Mouse (Mus musculus): ENCODE results near the gene Npc1l1. TPM values are rescaled to one million over a fixed set of nuclear protein-coding genes. Genes with fewer than 3 reads are reported as not detected.

Gene Npc1l1
- polyA plus RNA-seq, 1 experiment: 0.21 TPM

DNA sequence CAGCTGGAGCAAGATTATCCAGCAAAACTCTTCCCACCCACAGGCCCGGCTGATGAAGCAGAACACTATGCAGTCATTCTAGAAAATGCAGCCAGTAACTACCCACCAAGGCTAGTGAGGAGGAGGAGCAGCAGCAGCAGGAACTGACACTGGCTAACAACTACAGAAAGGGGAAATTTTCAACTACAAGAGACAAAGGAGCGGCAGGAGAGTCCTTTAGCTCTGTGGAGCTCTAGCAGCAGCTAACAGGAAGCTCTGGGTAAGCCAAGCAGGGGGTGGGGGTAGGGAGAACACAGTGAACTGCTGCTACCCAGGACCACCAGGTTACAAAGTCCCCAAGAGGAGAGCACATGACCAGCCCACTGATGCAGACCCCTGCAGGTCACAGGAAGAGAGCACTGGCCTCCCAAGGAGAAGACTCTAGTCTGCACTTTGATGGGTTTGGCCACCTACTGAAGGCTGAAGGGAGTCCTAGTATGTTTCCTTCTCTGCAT is 51.2 kb downstream of the Npc1l1 start:
- no peak for TF ChIP-seq POLR2A (IDR thresholded peaks at IDR 0.05; ENCODE audit: borderline replicate concordance, extremely low read depth, insufficient read depth, insufficient read length, poor library complexity, severe bottlenecking)
- no peak for TF ChIP-seq CTCF (IDR thresholded peaks at IDR 0.05; ENCODE audit: borderline replicate concordance, extremely low read depth, insufficient read depth, insufficient read length)
- no peak for DNase-seq (ENCODE audit: low read depth)

DNA sequence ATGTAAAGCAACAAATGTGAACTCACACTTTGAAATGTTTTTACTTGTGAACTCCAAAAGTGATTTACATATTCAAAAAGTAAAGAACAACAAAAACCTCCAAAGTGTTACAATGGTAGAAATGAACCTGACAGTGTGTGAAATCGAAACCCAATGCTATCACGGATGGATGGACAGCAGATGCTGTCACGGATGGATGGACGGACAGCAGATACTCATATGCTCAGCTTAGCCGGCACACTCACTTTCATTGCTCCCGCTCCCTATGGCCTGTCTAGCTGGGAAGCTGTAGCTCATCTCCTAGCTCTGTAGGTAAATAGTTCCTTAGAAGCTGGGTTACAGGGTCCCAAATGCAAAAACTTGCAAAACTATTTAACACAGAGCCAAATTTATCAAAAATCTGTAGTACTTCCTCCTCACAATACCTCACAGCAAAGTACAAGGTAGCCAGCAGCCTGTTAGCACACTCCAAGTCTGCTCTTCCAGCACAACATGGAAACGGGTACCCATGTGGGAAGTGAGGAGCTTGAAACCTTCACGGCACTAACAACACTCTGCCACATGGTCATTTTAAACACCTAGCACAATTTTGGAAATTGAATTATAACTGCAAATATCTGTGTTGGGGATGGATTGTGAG is 52.0 kb downstream of the Npc1l1 start:
- no peak for DNase-seq (ENCODE audit: low read depth)

DNA sequence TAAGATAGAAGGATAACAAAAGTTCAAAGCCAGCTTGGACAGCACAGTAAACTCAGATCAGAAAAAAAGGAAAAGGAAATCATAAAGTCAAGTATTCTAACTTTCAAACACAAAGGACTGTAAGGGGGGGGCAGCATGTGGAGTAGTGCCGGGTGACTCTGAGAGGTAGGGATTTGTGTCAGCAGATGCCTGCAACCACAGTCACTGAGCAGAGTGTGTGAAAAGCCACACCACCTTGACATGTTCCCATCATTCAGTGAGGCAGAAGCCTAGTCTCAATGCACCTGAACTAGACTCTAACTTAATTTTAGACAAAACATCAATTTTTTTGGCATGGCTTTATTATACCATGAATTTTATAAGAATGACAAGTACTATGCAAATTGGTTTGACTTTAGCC is 54.4 kb downstream of the Npc1l1 start:
- no peak for DNase-seq (ENCODE audit: low read depth)
- no peak for TF ChIP-seq POLR2A (IDR thresholded peaks at IDR 0.05; ENCODE audit: borderline replicate concordance, extremely low read depth, insufficient read depth, insufficient read length, poor library complexity, severe bottlenecking)
- no peak for TF ChIP-seq CTCF (IDR thresholded peaks at IDR 0.05; ENCODE audit: borderline replicate concordance, extremely low read depth, insufficient read depth, insufficient read length)

More for the DNA sequence above, 52.0 kb downstream of the Npc1l1 start:
- TF ChIP-seq POLR2A (IDR thresholded peaks at IDR 0.05; ENCODE audit: borderline replicate concordance, extremely low read depth, insufficient read depth, insufficient read length, poor library complexity, severe bottlenecking): no peak
- TF ChIP-seq CTCF (IDR thresholded peaks at IDR 0.05; ENCODE audit: borderline replicate concordance, extremely low read depth, insufficient read depth, insufficient read length): no peak

DNA sequence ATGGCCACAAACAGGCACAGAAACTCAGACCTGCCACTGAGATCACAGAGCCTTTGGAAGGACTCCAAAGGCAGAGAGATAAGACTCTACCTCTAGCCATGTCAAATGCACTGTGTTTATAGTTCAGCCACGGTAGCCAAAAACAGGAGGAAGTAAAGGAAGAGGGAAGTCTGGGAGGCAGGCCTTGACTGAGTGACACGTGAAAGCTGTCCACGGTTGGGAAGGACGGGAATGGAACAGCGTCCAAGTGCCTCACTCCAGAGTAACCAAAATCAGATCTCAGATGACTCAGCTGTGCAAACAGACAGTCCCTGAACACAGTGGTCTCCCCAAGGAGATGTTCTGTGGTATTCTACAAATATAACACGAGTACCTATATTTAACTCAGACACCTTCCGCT is 55.2 kb downstream of the Npc1l1 start:
- TF ChIP-seq POLR2A (IDR thresholded peaks at IDR 0.05; ENCODE audit: borderline replicate concordance, extremely low read depth, insufficient read depth, insufficient read length, poor library complexity, severe bottlenecking): no peak
- TF ChIP-seq CTCF (IDR thresholded peaks at IDR 0.05; ENCODE audit: borderline replicate concordance, extremely low read depth, insufficient read depth, insufficient read length): no peak
- DNase-seq (ENCODE audit: low read depth): no peak

DNA sequence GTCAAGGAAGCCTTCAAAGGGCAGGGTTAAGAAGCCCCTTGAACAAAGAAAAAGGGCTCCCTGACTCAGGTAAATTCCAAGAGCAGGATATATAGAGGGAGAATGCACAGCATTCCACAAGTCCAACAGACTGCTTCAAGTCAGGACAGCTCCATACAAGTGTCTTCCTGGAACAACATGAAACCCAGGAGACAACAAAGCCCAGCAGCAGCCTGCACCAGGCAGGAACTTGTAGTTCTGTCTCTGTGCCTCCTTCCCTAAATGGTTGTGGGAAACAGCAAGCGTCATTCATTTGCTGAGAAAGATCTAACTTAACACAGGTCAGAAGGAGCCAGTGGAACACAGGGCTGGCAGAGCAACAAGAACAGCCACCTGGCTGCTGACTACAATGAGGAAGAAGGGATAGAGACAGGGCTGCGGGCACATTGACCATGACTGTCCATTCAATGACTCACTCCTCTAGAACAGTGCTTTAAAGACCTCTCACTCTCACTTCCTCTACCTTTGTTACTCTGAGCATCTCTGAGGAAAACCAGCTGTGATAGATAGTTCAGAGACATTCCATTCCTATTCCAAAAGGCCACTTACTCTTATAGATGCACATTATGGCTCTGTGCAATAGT is 60.8 kb downstream of the Npc1l1 start:
- TF ChIP-seq CTCF (IDR thresholded peaks at IDR 0.05; ENCODE audit: borderline replicate concordance, extremely low read depth, insufficient read depth, insufficient read length) (no peak), POLR2A (IDR thresholded peaks at IDR 0.05; ENCODE audit: borderline replicate concordance, extremely low read depth, insufficient read depth, insufficient read length, poor library complexity, severe bottlenecking) (no peak)

DNA sequence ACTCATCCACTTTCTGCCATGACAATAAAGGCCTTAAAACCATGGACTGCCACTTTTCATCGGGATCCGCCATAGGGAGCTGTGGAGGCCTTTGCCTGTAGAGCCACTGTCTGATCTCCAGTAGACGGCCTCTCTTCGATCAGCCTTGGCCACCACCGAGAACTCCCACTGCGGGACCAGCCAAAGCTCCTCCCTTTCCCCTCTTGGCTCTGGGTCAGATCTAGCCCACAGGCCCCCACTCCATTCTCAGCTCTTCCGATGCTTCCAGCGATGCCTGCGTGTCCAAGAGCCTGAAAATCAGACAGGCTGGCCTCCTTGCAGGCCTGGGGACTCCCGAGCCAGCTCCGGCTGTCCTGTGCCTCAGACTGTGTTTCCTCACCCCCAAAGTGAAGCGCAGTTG is 63.6 kb downstream of the Npc1l1 start:
- DNase-seq (ENCODE audit: low read depth): no peak
- no peak for TF ChIP-seq POLR2A (IDR thresholded peaks at IDR 0.05; ENCODE audit: borderline replicate concordance, extremely low read depth, insufficient read depth, insufficient read length, poor library complexity, severe bottlenecking)
- no peak for TF ChIP-seq CTCF (IDR thresholded peaks at IDR 0.05; ENCODE audit: borderline replicate concordance, extremely low read depth, insufficient read depth, insufficient read length)

More for the DNA sequence above, 60.8 kb downstream of the Npc1l1 start:
- no peak for DNase-seq (ENCODE audit: low read depth)

DNA sequence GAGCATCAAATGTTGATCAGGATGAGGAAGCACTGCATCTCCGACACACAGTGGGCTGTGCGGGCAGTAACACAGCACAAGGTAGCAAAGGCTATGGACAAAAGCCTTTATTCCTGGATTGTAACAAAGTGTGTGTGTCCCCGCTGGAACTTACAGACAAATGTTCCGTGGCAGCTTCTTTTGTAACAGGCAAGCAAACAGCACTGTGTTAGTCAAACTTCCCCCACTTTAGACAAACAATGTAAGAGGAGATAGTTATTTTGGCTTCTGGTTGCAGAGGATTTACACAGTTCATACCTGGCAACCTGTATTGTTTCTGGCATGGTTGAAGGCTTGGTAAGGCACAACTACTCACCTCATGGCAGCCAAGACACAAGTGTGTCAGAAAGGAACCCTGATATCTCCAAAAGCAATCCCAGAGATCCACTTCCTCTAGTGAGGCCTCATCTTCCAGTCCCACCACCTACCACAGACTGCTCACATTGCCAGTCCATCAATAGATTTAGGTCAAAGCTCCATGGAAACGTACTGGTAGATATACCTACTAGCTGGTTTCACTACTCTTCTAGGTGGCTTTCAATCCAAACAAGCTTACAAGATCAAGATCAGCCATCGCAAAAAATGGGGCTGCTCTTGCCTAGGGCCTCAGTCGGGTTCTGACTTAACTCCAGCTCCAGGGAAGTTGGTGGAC is 64.4 kb downstream of the Npc1l1 start:
- no peak for DNase-seq (ENCODE audit: low read depth)
- TF ChIP-seq POLR2A (IDR thresholded peaks at IDR 0.05; ENCODE audit: borderline replicate concordance, extremely low read depth, insufficient read depth, insufficient read length, poor library complexity, severe bottlenecking): no peak
- no peak for TF ChIP-seq CTCF (IDR thresholded peaks at IDR 0.05; ENCODE audit: borderline replicate concordance, extremely low read depth, insufficient read depth, insufficient read length)

DNA sequence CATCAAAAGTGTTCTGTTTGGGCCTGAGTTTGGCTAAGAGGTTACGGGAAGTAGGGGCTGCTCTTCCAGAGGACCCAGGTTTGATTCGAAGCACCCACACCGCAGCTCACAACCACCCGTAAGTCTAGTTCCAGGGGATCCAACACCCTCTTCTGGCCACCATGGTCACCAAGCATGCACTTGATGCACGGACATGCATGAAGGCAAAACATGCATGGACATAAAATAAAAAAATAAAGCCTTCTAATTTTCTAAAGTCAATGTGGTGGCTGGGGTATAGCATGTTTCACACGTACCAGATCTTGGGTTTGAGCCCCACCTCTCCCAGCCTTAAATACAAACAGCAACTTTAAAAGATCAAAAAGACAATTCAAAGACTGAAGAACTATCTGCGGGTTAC is 65.2 kb downstream of the Npc1l1 start:
- TF ChIP-seq CTCF (IDR thresholded peaks at IDR 0.05; ENCODE audit: borderline replicate concordance, extremely low read depth, insufficient read depth, insufficient read length): no peak
- no peak for TF ChIP-seq POLR2A (IDR thresholded peaks at IDR 0.05; ENCODE audit: borderline replicate concordance, extremely low read depth, insufficient read depth, insufficient read length, poor library complexity, severe bottlenecking)
- no peak for DNase-seq (ENCODE audit: low read depth)

DNA sequence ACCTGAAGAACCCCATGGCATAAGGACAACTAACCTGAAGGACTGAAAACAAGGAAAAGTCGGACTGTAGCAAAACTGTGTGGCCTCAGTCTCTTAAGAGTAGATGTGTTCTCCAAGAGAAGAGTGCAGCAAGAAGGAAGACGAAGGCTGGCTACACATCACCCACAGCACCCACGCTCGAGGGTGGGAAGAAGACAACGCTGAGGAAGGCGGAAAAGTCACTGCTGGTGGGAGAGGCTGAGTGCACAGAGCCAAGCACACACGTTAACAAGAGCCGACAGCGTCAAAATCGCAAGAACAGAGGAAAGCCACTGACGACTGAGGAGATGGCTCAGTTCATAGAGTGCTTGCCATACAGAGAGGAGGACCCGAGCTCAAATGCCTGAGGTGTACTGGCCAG is 66.2 kb downstream of the Npc1l1 start:
- no peak for DNase-seq (ENCODE audit: low read depth)
- TF ChIP-seq POLR2A (IDR thresholded peaks at IDR 0.05; ENCODE audit: borderline replicate concordance, extremely low read depth, insufficient read depth, insufficient read length, poor library complexity, severe bottlenecking) (no peak), CTCF (IDR thresholded peaks at IDR 0.05; ENCODE audit: borderline replicate concordance, extremely low read depth, insufficient read depth, insufficient read length) (no peak)

DNA sequence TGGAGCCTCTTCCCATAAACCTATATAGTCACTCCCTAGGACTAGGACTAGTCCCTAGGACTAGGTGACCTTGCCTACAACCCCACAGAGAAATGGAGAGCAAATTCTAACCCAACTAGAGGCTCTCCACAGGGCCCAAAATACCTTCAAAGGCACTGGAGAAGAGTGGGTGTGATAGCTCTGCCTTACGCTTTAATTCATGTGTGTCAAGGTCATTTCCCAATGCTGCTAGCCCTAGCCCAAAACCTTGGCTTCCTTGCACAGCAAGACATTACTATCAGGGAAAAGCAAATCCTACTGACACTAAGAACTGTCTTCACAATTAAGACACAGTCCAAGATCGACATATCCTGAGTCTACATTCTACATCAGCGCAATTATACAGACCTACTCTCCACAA is 66.9 kb downstream of the Npc1l1 start:
- no peak for DNase-seq (ENCODE audit: low read depth)
- TF ChIP-seq POLR2A (IDR thresholded peaks at IDR 0.05; ENCODE audit: borderline replicate concordance, extremely low read depth, insufficient read depth, insufficient read length, poor library complexity, severe bottlenecking) (no peak), CTCF (IDR thresholded peaks at IDR 0.05; ENCODE audit: borderline replicate concordance, extremely low read depth, insufficient read depth, insufficient read length) (no peak)

DNA sequence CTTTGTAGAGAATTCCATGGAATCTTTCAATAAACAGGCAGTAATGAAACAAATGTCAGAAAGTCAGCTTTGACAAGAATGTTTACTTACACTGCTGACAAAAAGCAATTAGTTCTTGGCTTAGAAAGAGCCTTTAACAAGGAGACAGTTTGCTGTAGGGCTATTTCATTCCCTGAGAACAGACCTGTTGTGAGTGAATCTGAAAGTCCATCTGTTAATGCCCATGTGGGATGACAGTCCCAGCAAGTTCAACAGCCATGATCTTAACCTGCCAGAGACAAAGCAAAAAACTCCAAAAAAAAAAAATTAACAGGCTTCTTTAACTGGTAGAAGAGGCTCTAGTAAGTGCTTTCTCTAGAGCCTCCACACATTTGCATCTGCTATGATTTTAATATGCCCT is 68.4 kb downstream of the Npc1l1 start:
- TF ChIP-seq POLR2A (IDR thresholded peaks at IDR 0.05; ENCODE audit: borderline replicate concordance, extremely low read depth, insufficient read depth, insufficient read length, poor library complexity, severe bottlenecking): no peak
- TF ChIP-seq CTCF (IDR thresholded peaks at IDR 0.05; ENCODE audit: borderline replicate concordance, extremely low read depth, insufficient read depth, insufficient read length): no peak
- DNase-seq (ENCODE audit: low read depth): no peak

Other genes starting within 250 kb of the Npc1l1 start
- gene Camk2b, start 163.8 kb downstream of the Npc1l1 start, polyA plus RNA-seq (2012; rRNA removed): 87.5 and 126 TPM in 2 replicates
- 0.06 and 0.14 TPM in 2 replicates for gene A730071L15Rik, start 30.1 kb downstream of the Npc1l1 start, polyA plus RNA-seq (2012; rRNA removed)
- 69.9 and 80.9 TPM in 2 replicates for gene Nudcd3, start 29.7 kb downstream of the Npc1l1 start, polyA plus RNA-seq (2012; rRNA removed)
- 47.5 and 60.2 TPM in 2 replicates for gene Ddx56, start 37.6 kb upstream of the Npc1l1 start, polyA plus RNA-seq (2012; rRNA removed)
- gene Tmed4, start 44.7 kb upstream of the Npc1l1 start, polyA plus RNA-seq (2012; rRNA removed): 145 and 218 TPM in 2 replicates
- 59.1 and 89.5 TPM in 2 replicates for gene Ogdh, start 61.5 kb upstream of the Npc1l1 start, polyA plus RNA-seq (2012; rRNA removed)
- gene Zmiz2, start 158.9 kb upstream of the Npc1l1 start, polyA plus RNA-seq (2012; rRNA removed): 65.3 and 153 TPM in 2 replicates
- 2,174 and 2,845 TPM in 2 replicates for gene Ppia, start 185.3 kb upstream of the Npc1l1 start, polyA plus RNA-seq (2012; rRNA removed)
- gene H2afv, start 214.3 kb upstream of the Npc1l1 start, polyA plus RNA-seq (2012; rRNA removed): 207 and 320 TPM in 2 replicates
- 8.8 and 12.8 TPM in 2 replicates for gene Purb, start 245.8 kb upstream of the Npc1l1 start, polyA plus RNA-seq (2012; rRNA removed)